Mouse (Mus musculus) embryonic fibroblast, embryonic 13.5 days (primary cell): ENCODE measurements at regions not wholly inside any gene's neighbourhood (a gene's known extent, or its start where the extent isn't known, plus 50 kb on each side); places are given as distances from the start of the nearest gene placed in this dataset.

Experiments used
- CTCF ChIP-seq: IDR thresholded peaks from 2 replicates; pipeline ENCODE4 v1.5.1; 2011; ENCODE audit warnings: mild to moderate bottlenecking, control low read depth, low read length, moderate library complexity, borderline replicate concordance; ENCODE audit not compliant: insufficient read depth
- POLR2A ChIP-seq: IDR thresholded peaks from 2 replicates; pipeline ENCODE4 v1.6.1; 2011; ENCODE audit warnings: low read depth, mild to moderate bottlenecking, control low read depth, low read length, moderate library complexity

GRCm38 (mm10) chr13:19482198-19482597 is 86.6 kb upstream of the Stard3nl start:
- TF ChIP-seq POLR2A (no peak), CTCF (no peak)
